Mouse (Mus musculus) embryonic facial prominence, embryonic 11.5 days (tissue): Measurements from ENCODE around the gene Nrxn1. TPM values are rescaled to one million over a fixed set of nuclear protein-coding genes. Genes with fewer than 3 reads are reported as not detected.

Experiments used
- ATAC-seq: fragments of 200-750 bp; cut with Nextera tagmentation; replicated peaks from 2 replicates; pipeline ENCODE4 v1.8.0; 2017; ENCODE audit warnings: low read depth; ENCODE audit not compliant: insufficient number of reproducible peaks, low FRiP score, low TSS enrichment
- DNase-seq: peaks from one replicate; pipeline ENCODE4 v3.0.0-alpha.2; 2015; ENCODE audit warnings: low spot score
- H3K27ac ChIP-seq: fragments of 300-500 bp; sonication (generic); replicated peaks from 2 replicates; pipeline ENCODE4 v1.5.1; 2014; ENCODE audit warnings: mild to moderate bottlenecking, low read depth, low read length, control low read depth
- H3K27me3 ChIP-seq: fragments of 300-500 bp; sonication (generic); 2 replicates; pipeline ENCODE4 v1.6.1; 2014; ENCODE audit warnings: mild to moderate bottlenecking, low read length, moderate library complexity, mixed read lengths; ENCODE audit not compliant: control insufficient read depth, insufficient read depth
- H3K36me3 ChIP-seq: fragments of 300-500 bp; sonication (generic); replicated peaks from 2 replicates; pipeline ENCODE4 v1.6.1; 2014; ENCODE audit warnings: low read depth, mild to moderate bottlenecking, low read length, moderate library complexity, mixed read lengths; ENCODE audit not compliant: control insufficient read depth, insufficient read depth
- H3K4me1 ChIP-seq: fragments of 300-500 bp; sonication (generic); 2 replicates; pipeline ENCODE4 v1.6.1; 2014; ENCODE audit warnings: low read length, mixed read lengths; ENCODE audit not compliant: control insufficient read depth, insufficient read depth
- H3K4me2 ChIP-seq: fragments of 300-500 bp; sonication (generic); 2 replicates; pipeline ENCODE4 v1.6.1; 2014; ENCODE audit warnings: low read depth, mild to moderate bottlenecking, control low read depth, low read length, moderate library complexity
- H3K4me3 ChIP-seq: fragments of 300-500 bp; sonication (generic); 2 replicates; pipeline ENCODE4 v1.5.1; 2014; ENCODE audit warnings: low read depth, low read length, control low read depth
- H3K9ac ChIP-seq: fragments of 300-500 bp; sonication (generic); replicated peaks from 2 replicates; pipeline ENCODE4 v1.6.1; 2014; ENCODE audit warnings: mild to moderate bottlenecking, control low read depth, low read length
- H3K9me3 ChIP-seq: fragments of 300-500 bp; sonication (generic); replicated peaks from 2 replicates; pipeline ENCODE4 v1.6.1; 2016; ENCODE audit warnings: mild to moderate bottlenecking, low read length, inconsistent platforms, mixed read lengths; ENCODE audit not compliant: control insufficient read depth
- WGBS: fragments of 180-500 bp; shearing (Covaris S2); extraction: QIAGEN DNeasy Blood & Tissue Kit; methylation state at CpG from one replicate; pipeline ENCODE4 v1.1.7; 2014; 5-methylcytosine and 5-hydroxymethylcytosine counted together
- polyA plus RNA-seq: library from polyadenylated mRNA; unstranded; fragments of >200 nt; fragmentation: Nextera tagmentation; extraction: Ambion mirVana; gene quantifications from 2 replicates; pipeline ENCODE4 v1.2.1, GENCODE M21; 2014

Nrxn1 gene
- polyA plus RNA-seq, 1 experiment from 2014 or later, result 4.6 TPM

DNA sequence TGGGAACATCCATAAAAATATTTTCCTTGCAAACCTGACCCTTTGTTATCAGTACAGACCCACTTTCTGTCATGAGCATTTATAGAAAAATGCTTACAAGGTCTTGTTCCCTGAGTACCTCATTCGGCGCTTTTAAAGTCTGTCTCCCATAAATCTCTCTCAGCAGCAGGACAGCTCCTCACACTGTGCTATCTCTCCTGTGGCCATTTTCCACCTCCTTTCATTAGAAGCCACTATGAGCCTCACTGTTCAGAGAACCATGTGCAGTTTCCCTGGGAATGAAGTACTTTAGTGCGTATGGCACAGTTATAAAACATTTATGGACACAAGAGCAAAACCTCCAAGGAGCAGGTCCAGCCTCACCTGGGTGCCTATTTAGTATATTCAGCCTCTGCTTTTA, 1014.4 kb downstream of the Nrxn1 start:
- no peaks in the 10 kb centered on the region for H3K9me3 ChIP-seq
- 88% methylated on average over 3 of the region's 3 CpGs for WGBS
- no peak overlapping the region for H3K9ac ChIP-seq
- H3K27ac ChIP-seq, result no peak overlapping the region
- H3K27me3 ChIP-seq, result no peaks in the 10 kb centered on the region
- ATAC-seq (no peak), DNase-seq (no peak)
- no peaks in the 10 kb centered on the region for H3K36me3 ChIP-seq
- H3K4me2 ChIP-seq, result no peak overlapping the region
- no peak overlapping the region for H3K4me3 ChIP-seq
- H3K4me1 ChIP-seq, result no peaks in the 10 kb centered on the region

DNA sequence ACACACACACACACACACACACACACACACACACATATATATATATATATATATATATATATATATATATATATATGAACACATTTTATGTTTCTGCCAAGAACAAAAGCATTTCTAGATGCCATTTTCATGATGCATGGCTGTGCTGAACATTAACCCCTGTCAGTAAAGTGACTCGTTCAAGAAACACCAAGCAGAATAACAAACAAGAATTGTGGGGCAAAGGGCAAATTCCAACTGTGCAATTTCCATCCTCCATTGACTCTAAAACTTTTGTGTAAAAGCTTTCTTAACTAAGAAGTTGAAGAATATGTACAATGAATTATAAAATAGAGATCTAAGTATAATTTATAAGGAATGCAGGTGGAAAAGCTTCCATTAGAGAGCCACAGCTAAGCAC, 1030.0 kb downstream of the Nrxn1 start:
- DNase-seq (no peak), ATAC-seq (no peak)
- WGBS, result 27% methylated on average over 1 of the region's 1 CpGs
- no peak overlapping the region for H3K4me3 ChIP-seq
- H3K9me3 ChIP-seq, result no peaks in the 10 kb centered on the region
- no peak overlapping the region for H3K9ac ChIP-seq
- no peak overlapping the region for H3K4me2 ChIP-seq
- no peaks in the 10 kb centered on the region for H3K4me1 ChIP-seq
- no peaks in the 10 kb centered on the region for H3K27me3 ChIP-seq
- no peak overlapping the region for H3K27ac ChIP-seq
- no peaks in the 10 kb centered on the region for H3K36me3 ChIP-seq

DNA sequence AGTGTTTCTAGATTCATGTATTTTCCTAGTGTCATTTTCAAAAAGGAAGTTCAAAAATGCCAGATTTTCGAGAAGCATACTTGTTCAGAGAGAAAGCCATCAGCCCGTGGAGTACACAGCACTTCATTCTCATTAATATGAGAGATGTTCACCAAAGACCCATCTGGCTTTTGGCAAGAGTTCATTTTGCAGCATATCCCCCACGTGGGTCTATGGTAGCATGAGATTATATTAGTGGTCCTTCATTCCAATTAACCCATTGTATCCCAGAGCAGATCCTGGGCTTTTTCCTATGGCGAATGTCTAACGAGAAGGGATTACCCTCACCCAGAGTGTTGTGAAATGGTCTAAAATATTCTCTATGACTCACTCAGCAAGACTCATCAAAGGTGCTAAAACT, 1032.0 kb downstream of the Nrxn1 start:
- DNase-seq, result no peak
- Histone ChIP-seq H3K4me2 (no peak overlapping the region), H3K9ac (no peak overlapping the region), H3K4me1 (no peaks in the 10 kb centered on the region), H3K27me3 (no peaks in the 10 kb centered on the region), H3K4me3 (no peak overlapping the region), H3K36me3 (no peaks in the 10 kb centered on the region), H3K9me3 (no peaks in the 10 kb centered on the region), H3K27ac (no peak overlapping the region)
- WGBS, result 67% methylated on average over 5 of the region's 5 CpGs
- ATAC-seq, result no peak; the same call in 1 of the 2 replicates

DNA sequence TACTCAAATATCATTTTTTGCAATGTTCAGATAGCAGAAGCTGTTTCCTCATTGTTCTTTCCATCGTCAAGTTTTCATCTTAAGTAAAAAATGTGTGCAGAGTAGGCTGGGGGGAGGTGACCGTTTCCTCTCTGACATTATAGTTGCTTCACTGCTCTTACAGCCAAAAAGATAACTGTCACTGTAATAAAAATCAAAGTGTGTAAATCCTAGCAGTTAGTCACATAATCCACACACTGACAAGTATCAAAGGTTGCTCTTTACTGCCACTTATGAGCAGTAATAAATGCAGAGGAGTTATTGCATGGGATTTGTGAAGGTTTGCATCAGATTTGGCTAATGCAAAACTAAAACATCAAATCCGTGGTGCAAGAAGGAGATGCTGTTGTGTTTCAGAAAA, 1032.7 kb downstream of the Nrxn1 start:
- no peaks in the 10 kb centered on the region for H3K9me3 ChIP-seq
- no peaks in the 10 kb centered on the region for H3K27me3 ChIP-seq
- H3K27ac ChIP-seq, result no peak overlapping the region
- no peak for ATAC-seq
- H3K4me2 ChIP-seq, result no peak overlapping the region
- no peak overlapping the region for H3K9ac ChIP-seq
- WGBS, result 73% methylated on average over 3 of the region's 3 CpGs
- no peaks in the 10 kb centered on the region for H3K36me3 ChIP-seq
- no peak overlapping the region for H3K4me3 ChIP-seq
- no peak for DNase-seq
- no peaks in the 10 kb centered on the region for H3K4me1 ChIP-seq

DNA sequence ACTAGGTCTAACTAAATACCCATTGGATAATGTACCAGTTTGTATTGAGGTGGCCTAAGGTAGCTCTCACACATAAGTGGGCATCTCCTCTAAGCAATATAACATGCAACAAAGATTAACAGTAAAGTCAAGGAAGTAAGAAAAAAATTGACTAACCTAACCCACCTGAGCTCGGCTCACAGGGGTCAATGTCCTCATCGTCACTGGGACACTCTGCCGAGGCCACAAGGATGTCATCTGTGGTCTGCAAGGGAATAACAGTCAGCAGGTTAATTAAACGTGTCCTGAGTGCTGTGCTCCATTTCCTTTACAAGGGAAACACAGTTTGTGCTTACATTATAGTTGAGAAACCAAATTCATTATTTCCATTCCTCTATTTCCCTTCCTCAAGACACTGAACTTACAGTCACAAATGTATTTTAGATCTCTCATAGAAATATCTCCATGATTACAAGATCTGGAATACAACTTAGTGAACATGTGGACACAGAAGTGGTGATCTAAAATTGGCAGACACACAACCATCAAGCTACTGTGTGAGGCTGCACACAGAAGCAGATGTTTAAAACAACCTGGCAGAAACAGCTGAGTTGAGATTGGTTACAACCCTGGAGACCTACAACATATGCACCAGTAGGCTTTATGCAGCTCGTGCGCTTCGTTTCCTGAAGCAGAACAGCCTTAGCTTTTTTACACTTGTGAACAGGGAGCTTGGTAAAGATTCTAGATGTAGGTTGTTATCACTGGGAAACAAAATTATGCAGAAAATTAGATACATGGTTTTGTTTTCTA, 1033.4 kb downstream of the Nrxn1 start:
- H3K4me3 ChIP-seq, result no peak overlapping the region
- DNase-seq, result no peak
- no peak overlapping the region for H3K27ac ChIP-seq
- WGBS, result 75% methylated on average over 7 of the region's 7 CpGs
- no peaks in the 10 kb centered on the region for H3K36me3 ChIP-seq
- no peak for ATAC-seq
- no peak overlapping the region for H3K4me2 ChIP-seq
- H3K9ac ChIP-seq, result no peak overlapping the region
- H3K27me3 ChIP-seq, result no peaks in the 10 kb centered on the region
- H3K9me3 ChIP-seq, result no peaks in the 10 kb centered on the region
- no peaks in the 10 kb centered on the region for H3K4me1 ChIP-seq

DNA sequence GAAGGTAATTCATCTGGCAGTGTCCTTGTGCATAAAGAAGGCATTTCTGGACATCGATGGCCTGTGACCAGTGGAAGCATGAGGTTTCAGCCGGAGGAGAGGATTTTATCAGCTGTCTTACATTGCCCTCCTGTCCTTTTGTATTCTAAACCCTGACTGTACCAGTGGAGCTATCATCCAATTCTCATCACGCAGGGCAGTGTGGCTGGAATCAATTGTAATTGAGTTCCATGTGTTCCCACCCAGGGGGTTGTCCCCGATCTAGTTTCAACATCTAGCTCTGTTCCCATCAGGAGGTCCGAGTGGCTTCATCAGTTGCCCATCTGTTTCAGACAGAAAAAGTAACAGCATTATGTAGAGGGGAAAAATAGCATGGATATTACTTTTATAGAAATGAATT, 1038.6 kb downstream of the Nrxn1 start:
- H3K27ac ChIP-seq, result no peak overlapping the region
- H3K9me3 ChIP-seq, result no peaks in the 10 kb centered on the region
- H3K27me3 ChIP-seq, result no peaks in the 10 kb centered on the region
- DNase-seq (no peak), ATAC-seq (no peak)
- WGBS, result 44% methylated on average over 5 of the region's 5 CpGs
- H3K4me3 ChIP-seq, result no peak overlapping the region
- no peak overlapping the region for H3K9ac ChIP-seq
- H3K4me1 ChIP-seq, result no peaks in the 10 kb centered on the region
- H3K4me2 ChIP-seq, result no peak overlapping the region
- H3K36me3 ChIP-seq, result no peaks in the 10 kb centered on the region

DNA sequence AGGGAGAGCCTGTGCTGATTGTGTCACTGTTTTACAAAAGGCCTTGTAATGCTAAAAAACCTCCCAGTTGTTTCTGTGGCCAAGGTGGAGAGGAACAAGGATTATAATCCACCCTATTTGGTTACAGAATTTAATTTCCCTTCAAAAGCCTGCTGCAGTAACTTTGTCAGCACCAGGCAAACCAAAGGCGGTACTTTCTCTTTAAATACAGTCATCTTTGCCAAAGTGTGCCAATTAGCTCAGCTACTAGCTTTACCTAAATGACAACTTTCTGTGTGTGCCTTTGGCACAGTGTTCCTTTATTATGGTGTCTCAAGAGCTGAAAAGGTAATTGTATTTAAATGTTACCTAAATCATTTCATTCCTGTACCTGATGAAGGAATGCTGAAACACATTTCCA, 1053.6 kb downstream of the Nrxn1 start:
- no peak for ATAC-seq
- Histone ChIP-seq H3K9me3 (no peaks in the 10 kb centered on the region), H3K27me3 (no peaks in the 10 kb centered on the region), H3K4me1 (no peaks in the 10 kb centered on the region), H3K9ac (no peak overlapping the region), H3K4me3 (no peak overlapping the region), H3K4me2 (no peak overlapping the region), H3K27ac (no peak overlapping the region), H3K36me3 (no peaks in the 10 kb centered on the region)
- no peak for DNase-seq
- WGBS, result 61% methylated on average over 1 of the region's 1 CpGs

DNA sequence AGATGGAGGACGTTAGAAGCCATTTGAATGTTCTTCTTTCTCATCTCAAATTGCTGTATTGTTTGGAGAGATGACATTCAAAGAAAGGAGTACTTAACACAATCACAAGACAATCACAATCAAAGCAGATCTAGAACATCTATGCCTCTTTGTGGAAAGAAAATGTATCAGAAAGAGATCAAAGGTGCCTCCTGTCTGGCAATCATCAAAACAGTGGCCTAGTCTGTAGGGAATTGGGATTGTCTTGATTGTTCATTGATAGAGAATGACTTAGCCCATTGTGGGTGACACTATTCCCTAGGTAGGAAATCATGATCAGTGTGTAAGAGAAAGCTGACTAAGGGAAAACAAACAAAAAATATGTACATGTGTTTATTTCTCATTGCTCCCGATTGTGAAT, 1060.5 kb downstream of the Nrxn1 start:
- Histone ChIP-seq H3K27me3 (no peaks in the 10 kb centered on the region), H3K36me3 (no peaks in the 10 kb centered on the region), H3K4me1 (no peaks in the 10 kb centered on the region), H3K9ac (no peak overlapping the region), H3K9me3 (no peaks in the 10 kb centered on the region), H3K4me2 (no peak overlapping the region), H3K4me3 (no peak overlapping the region), H3K27ac (no peak overlapping the region)
- 63% methylated on average over 2 of the region's 2 CpGs for WGBS
- ATAC-seq (no peak), DNase-seq (no peak)
